In genomic region chr17:15499656-15500394, GRCm38 (mm10) we compare ENCODE assay signal across 8 mouse cellular contexts. TPM values are rescaled to one million over a fixed set of nuclear protein-coding genes. Genes with fewer than 3 reads are reported as not detected.
DNase-seq lines count a peak whose midpoint lies in the region; ATAC-seq and TF ChIP-seq lines count a peak whose summit lies in the region.

Psmb1 (minus strand) TSS chr17:15499751.
Tbp (plus strand) TSS chr17:15499888.

- no peak for TF ChIP-seq CTCF in Patski (IDR thresholded peaks at IDR 0.05)

- CTCF ChIA-PET in Patski (lab: Charles Lee): interaction anchor here (0.9 kb wide), 1 partner anchor 10 kb away, joined by 3 read pairs; no protein-coding TSS in a partner anchor

- H3K36me3 ChIP-seq in hindbrain, embryonic 13.5 days: peaks cover 23% of the 10 kb centered on the region

- peak within 1 kb of the TSS; percentile 93 for H3K4me2 ChIP-seq in hindbrain, embryonic 13.5 days

- peak within 1 kb of the TSS; percentile 95 for H3K4me3 ChIP-seq in hindbrain, embryonic 13.5 days

- in situ Hi-C loops in Patski (cut with MboI; ENCODE audit: low pct_unique_long_range_greater_than_20kb): no loop called here

- H3K9ac ChIP-seq in hindbrain, embryonic 13.5 days: peak within 1 kb of the TSS; percentile 91

- peak; percentile 93 for ATAC-seq in Patski
- ATAC-seq in hindbrain, embryonic 13.5 days (ENCODE audit: low FRiP score): peak; percentile 93

- WGBS in hindbrain, embryonic 13.5 days: under 1% methylated on average over 63 of the region's 63 CpGs

- peak within 1 kb of the TSS; percentile 96 for H3K27ac ChIP-seq in hindbrain, embryonic 13.5 days

- H3K4me1 ChIP-seq in hindbrain, embryonic 13.5 days (replicated peaks): peaks cover 42% of the 10 kb centered on the region

- POLR2A ChIA-PET in Patski (lab: Charles Lee): interaction anchor here (0.9 kb wide), 1 partner anchor 20 kb away, joined by 4 read pairs; no protein-coding TSS in a partner anchor

- H3K9me3 ChIP-seq in hindbrain, embryonic 13.5 days: no peaks in the 10 kb centered on the region

- no peaks in the 10 kb centered on the region for H3K27me3 ChIP-seq in Patski
- H3K27me3 ChIP-seq in hindbrain, embryonic 13.5 days: no peaks in the 10 kb centered on the region

- DNase-seq in Patski (ENCODE audit: low read depth, low spot score): peak; percentile 82
- DNase-seq in cerebellum, postnatal 14 days: peak; percentile 97
- DNase-seq in frontal cortex, postnatal 14 days (ENCODE audit: low spot score in 2 of 2): peak; percentile 95
- DNase-seq in layer of hippocampus, postnatal 25 days (ENCODE audit: extremely low spot score in 1 of 2, low spot score in 1 of 2): peak; percentile 91 to 96
- peak; percentile 98 for DNase-seq in lung, postnatal 25 days (ENCODE audit: low spot score)
- peak; percentile 98 for DNase-seq in retina, embryonic 14.5 days (ENCODE audit: low spot score)
- peak; percentile 96 for DNase-seq in thymus, postnatal 4 days

RNA-seq across cellular contexts. Expression of gene Psmb1, which starts in this region (rescaled TPM):
- polyA plus RNA-seq in Patski (2021): 195 TPM
- polyA plus RNA-seq in hindbrain, embryonic 13.5 days (2015; fragmentation: Nextera tagmentation; extraction: Ambion mirVana): 264 and 265 TPM in 2 replicates
- 100 to 1,000 TPM; 119 to 138 TPM for total RNA-seq in layer of hippocampus, postnatal 25 days (2021)

RNA-seq across cellular contexts. Expression of gene Tbp, which starts in this region (rescaled TPM):
- 47.7 TPM for polyA plus RNA-seq in Patski (2021)
- polyA plus RNA-seq in hindbrain, embryonic 13.5 days (2015; fragmentation: Nextera tagmentation; extraction: Ambion mirVana): 57.3 and 62.7 TPM in 2 replicates
- total RNA-seq in layer of hippocampus, postnatal 25 days (2021): 10 to 100 TPM; 28.5 to 32.7 TPM

Comparison
In these comparisons a context has a peak if more than half of its experiments do, and no peak if none do; other contexts are left out.
1. Peak in every context shown above with its lines: DNase-seq, ATAC-seq, H3K4me3 ChIP-seq and H3K27ac ChIP-seq.